Mouse (Mus musculus) stomach, embryonic 16.5 days (tissue): ENCODE measurements around the gene Jup. TPM values are rescaled to one million over a fixed set of nuclear protein-coding genes. Genes with fewer than 3 reads are reported as not detected.
A peak's percentile ranks its signal among the peaks of the same experiment; 100 is the strongest.

Experiments used
- ATAC-seq: fragments of 200-750 bp; cut with Nextera tagmentation; 2 replicates; pipeline ENCODE4 v1.8.0; 2017; ENCODE audit warnings: moderate number of reproducible peaks, moderate TSS enrichment; ENCODE audit not compliant: insufficient read depth, low FRiP score
- H3K27ac ChIP-seq: fragments of 300-500 bp; sonication (generic); 2 replicates; pipeline ENCODE4 v1.5.1; 2014; ENCODE audit warnings: low read length
- H3K27me3 ChIP-seq: fragments of 300-500 bp; sonication (generic); 2 replicates; pipeline ENCODE4 v1.6.1; 2014; ENCODE audit warnings: low read length, control low read depth, mixed read lengths; ENCODE audit not compliant: control insufficient read depth, insufficient read depth
- H3K36me3 ChIP-seq: fragments of 300-500 bp; sonication (generic); 2 replicates; pipeline ENCODE4 v1.6.1; 2014; ENCODE audit warnings: low read length; ENCODE audit not compliant: control insufficient read depth, insufficient read depth
- H3K4me1 ChIP-seq: fragments of 300-500 bp; sonication (generic); 2 replicates; pipeline ENCODE4 v1.6.1; 2014; ENCODE audit warnings: low read length, control low read depth, mixed read lengths; ENCODE audit not compliant: control insufficient read depth, insufficient read depth
- H3K4me2 ChIP-seq: fragments of 300-500 bp; sonication (generic); 2 replicates; pipeline ENCODE4 v1.6.1; 2014; ENCODE audit warnings: low read depth, low read length, mixed read lengths
- H3K4me3 ChIP-seq: fragments of 300-500 bp; sonication (generic); replicated peaks from 2 replicates; pipeline ENCODE4 v1.5.1; 2014; ENCODE audit warnings: mild to moderate bottlenecking, low read length
- H3K9ac ChIP-seq: fragments of 300-500 bp; sonication (generic); 2 replicates; pipeline ENCODE4 v1.6.1; 2014; ENCODE audit warnings: low read length
- H3K9me3 ChIP-seq: fragments of 300-500 bp; sonication (generic); replicated peaks from 2 replicates; pipeline ENCODE4 v1.6.1; 2016; ENCODE audit warnings: low read length, control low read depth; ENCODE audit not compliant: control insufficient read depth
- WGBS: fragments of 180-500 bp; shearing (Covaris S2); extraction: QIAGEN DNeasy Blood & Tissue Kit; methylation state at CpG from one replicate; pipeline ENCODE4 v1.1.7; 2014; 5-methylcytosine and 5-hydroxymethylcytosine counted together
- polyA plus RNA-seq: library from polyadenylated mRNA; unstranded; fragments of >200 nt; fragmentation: Nextera tagmentation; extraction: Ambion mirVana; gene quantifications from 2 replicates; pipeline ENCODE4 v1.2.1, GENCODE M21; 2015

Jup gene
- polyA plus RNA-seq, 1 experiment from 2014 or later = 247 TPM

GRCm38 (mm10) chr11:100395200-100395599, 2.4 kb downstream of the Jup start:
- peak overlapping the region; percentile 90 for H3K9ac ChIP-seq
- no peaks in the 10 kb centered on the region for H3K36me3 ChIP-seq
- WGBS = 26% methylated on average over 11 of the region's 11 CpGs
- H3K4me2 ChIP-seq = peak overlapping the region; percentile 73
- peaks cover 60% of the 10 kb centered on the region for H3K4me1 ChIP-seq
- H3K9me3 ChIP-seq = no peaks in the 10 kb centered on the region
- H3K4me3 ChIP-seq = peak overlapping the region; percentile 84
- ATAC-seq = no peak
- peak overlapping the region; percentile 97 for H3K27ac ChIP-seq
- no peaks in the 10 kb centered on the region for H3K27me3 ChIP-seq

DNA sequence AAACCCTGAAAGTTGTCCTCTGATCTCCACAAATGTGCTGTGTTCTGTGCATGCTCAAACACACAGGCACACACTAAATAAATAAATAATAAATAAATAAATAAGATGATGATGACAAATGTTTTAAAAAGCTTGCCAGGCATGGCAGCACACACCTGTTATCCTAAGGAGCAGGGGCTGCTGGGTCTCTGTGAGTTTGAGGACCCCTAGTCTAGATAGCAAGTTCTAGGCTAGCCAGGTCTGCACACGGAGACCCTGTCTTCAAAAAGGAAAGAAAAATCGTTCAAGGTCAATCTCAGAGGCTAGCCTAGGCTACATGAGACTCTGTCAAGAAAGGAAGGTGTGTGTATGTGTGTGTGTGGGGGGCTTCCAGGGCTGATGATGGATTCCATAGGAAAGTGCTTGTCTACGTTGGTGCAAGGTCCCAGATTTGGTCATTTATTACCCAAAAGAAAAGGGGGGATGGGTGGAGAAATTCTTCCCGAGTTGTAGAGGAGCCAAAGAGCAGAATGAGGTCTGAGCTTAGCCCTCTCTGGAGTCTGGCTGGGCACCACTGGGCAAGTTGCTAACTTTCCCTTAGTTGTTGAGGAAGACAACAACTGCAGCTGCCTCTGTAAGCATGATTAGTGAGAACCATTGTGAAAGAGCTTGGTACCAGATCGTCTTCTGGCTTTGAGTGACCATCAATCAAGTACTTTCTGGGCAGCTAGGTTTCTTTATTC, 3.0 kb downstream of the Jup start:
- Histone ChIP-seq H3K4me1 (peaks cover 67% of the 10 kb centered on the region), H3K9me3 (no peaks in the 10 kb centered on the region), H3K27ac (peak overlapping the region; percentile 97), H3K36me3 (no peaks in the 10 kb centered on the region), H3K9ac (peak overlapping the region; percentile 90), H3K4me3 (peak overlapping the region; percentile 84), H3K27me3 (no peaks in the 10 kb centered on the region), H3K4me2 (peak overlapping the region; percentile 73)
- WGBS = 51% methylated on average over 5 of the region's 5 CpGs
- ATAC-seq = no peak

GRCm38 (mm10) chr11:100393733-100394132, 3.8 kb downstream of the Jup start:
- 53% methylated on average over 7 of the region's 7 CpGs for WGBS
- Histone ChIP-seq H3K9ac (peak overlapping the region; percentile 40; the same call in 1 of the 2 replicates), H3K36me3 (no peaks in the 10 kb centered on the region), H3K27me3 (no peaks in the 10 kb centered on the region), H3K9me3 (no peaks in the 10 kb centered on the region), H3K4me1 (peaks cover 71% of the 10 kb centered on the region), H3K27ac (peak overlapping the region; percentile 97), H3K4me3 (peak overlapping the region; percentile 84), H3K4me2 (peak overlapping the region; percentile 73)
- no peak for ATAC-seq

DNA sequence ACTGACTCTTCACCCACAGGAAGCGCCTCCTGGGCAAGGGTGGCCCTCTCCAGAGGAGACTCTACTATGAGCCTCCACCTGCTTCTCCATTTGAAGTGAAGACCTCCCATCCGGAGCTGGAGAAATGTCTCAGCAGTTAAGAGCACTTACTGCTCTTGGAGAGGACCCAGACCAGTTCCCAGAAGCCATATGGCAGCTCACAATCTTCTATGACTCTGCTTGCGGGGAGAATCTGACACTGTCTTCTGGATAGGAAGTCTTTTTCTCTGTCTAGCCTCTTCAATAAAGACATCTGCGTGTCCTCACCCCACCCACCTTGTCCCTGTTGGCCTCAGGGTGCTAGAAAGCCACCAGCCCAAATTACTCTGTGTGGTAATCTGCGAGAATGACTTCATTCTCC, 4.6 kb downstream of the Jup start:
- ATAC-seq = no peak
- Histone ChIP-seq H3K27me3 (no peaks in the 10 kb centered on the region), H3K27ac (peak overlapping the region; percentile 66), H3K4me1 (peaks cover 79% of the 10 kb centered on the region), H3K4me2 (peak overlapping the region; percentile 73; the same call in 1 of the 2 replicates), H3K36me3 (no peaks in the 10 kb centered on the region), H3K9ac (0 out of 2 replicates have a peak overlapping the region, but pooled peaks have one; percentile 40), H3K4me3 (peak overlapping the region; percentile 84; the same call in 1 of the 2 replicates), H3K9me3 (no peaks in the 10 kb centered on the region)
- 70% methylated on average over 5 of the region's 5 CpGs for WGBS

DNA sequence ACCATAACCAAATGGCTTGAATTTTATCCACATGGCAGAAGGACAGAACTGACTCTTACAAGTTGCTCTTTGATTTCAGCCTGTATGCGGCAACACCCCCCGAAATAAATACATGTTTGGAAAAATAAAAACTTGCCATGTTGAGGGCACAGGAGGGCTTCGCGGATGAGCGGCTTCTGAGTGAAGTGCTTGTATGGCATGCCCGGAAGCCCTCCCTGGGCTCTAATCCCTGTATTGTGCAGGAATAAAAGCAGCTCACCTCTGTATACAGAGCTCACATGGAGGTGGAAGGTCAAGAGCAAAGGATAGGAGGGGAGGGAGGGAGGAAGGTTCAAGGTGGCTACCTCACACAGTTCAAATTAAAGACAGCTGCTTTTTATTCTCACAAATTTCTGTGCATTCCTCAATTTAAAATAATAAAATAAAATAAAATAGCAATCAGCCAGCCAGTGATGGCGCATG, 5.6 kb downstream of the Jup start:
- Histone ChIP-seq H3K9me3 (no peaks in the 10 kb centered on the region), H3K4me2 (peak overlapping the region; percentile 16; the same call in 1 of the 2 replicates), H3K9ac (no peak overlapping the region), H3K36me3 (no peaks in the 10 kb centered on the region), H3K27me3 (no peaks in the 10 kb centered on the region), H3K4me3 (no peak overlapping the region), H3K4me1 (peaks cover 89% of the 10 kb centered on the region), H3K27ac (peak overlapping the region; percentile 82)
- no peak for ATAC-seq
- WGBS = 86% methylated on average over 7 of the region's 7 CpGs

DNA sequence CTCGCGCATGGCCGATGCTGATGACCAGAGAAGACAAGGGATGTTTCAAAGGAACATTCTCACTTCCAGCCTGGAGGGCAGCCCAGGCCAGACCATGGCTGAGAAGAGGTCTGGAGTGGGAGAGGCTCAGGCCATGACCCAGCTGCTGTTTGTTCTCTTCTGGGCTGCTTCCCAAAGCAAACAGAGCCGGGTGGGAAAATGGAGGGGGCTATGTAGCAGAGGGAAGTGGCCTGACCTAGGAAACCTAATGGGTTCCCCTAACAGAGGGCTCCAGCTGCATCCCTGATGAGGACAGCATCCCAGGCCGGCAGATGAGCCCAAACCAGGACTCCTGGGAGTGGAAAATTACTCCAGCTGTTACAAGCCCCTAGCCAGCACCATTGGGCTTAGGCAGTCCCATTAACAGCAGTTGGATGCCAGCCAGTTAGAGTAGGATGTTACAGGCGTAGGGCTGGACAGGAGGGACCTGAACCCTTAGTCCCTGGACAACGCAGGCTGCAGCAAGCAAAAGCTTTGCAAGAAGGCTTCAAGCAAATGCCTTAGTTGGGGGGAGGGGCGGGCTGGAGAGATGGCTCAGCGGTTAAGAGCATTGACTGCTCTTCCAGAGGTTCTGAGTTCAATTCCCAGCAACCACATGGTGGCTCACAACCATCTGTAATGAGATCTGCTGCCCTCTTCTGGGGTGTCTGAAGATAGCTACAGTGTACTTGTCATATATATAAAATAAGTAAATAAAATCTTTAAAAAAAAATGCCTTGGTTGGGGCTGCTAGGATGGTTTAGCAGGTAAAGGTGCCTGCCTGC, 6.3 kb downstream of the Jup start:
- no peaks in the 10 kb centered on the region for H3K27me3 ChIP-seq
- WGBS = 29% methylated on average over 9 of the region's 9 CpGs
- peaks cover 92% of the 10 kb centered on the region for H3K4me1 ChIP-seq
- H3K27ac ChIP-seq = peak overlapping the region; percentile 82
- peak; percentile 63 for ATAC-seq
- peak overlapping the region; percentile 35 for H3K4me2 ChIP-seq
- 0 out of 2 replicates have a peak overlapping the region, but pooled peaks have one; percentile 9 for H3K4me3 ChIP-seq
- peak overlapping the region; percentile 51; the same call in 1 of the 2 replicates for H3K9ac ChIP-seq
- H3K36me3 ChIP-seq = 0 out of 2 replicates have a peak, but pooled peaks cover 1% of the 10 kb centered on the region
- no peaks in the 10 kb centered on the region for H3K9me3 ChIP-seq

DNA sequence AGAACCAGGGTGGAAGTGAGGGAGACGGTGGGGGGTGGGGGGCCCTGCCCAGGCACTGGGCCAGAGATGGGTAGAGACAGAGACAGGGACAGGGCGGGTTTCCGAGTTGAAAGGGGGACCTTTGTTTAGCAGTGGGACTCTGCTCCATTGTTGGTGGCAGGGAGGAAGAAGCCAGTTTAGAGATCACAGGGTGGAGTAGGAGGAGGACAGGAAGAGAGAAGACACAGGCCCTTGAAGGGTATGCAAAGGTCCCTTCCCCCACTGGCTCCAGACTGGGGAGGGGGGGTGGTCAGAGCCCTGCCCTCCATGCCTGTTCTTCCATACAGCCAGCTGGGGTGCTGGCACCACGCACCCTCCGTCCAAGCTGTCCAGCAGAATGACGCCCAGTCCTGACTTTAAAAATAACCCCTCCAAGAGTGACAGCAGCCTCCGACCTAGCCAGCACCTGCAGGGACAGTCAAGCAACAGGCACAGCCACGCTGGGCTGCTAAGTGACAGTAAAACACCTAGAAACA, 7.6 kb downstream of the Jup start:
- H3K9ac ChIP-seq = peak overlapping the region; percentile 51
- peak overlapping the region; percentile 32 for H3K4me2 ChIP-seq
- WGBS = 42% methylated on average over 8 of the region's 8 CpGs

DNA sequence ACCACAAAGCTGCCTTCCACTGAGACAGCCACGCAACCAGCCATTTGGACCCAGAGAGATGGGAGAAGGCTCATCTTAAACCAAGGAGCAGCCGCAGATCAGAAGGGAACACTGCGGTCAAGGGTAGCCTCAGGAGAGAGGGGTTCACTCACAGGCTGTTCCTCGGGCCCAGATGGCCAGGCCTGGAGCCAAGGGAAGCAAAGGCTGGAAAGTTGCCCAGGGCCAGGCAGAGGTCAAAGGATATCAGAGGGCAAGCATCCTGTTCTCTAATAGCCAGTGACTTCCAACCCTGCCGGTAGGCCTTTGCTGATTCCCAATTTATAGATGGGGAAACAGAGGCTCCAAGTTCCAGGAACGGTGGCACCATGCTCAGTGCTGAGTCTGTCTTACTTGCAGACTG, 9.0 kb downstream of the Jup start:
- peak overlapping the region; percentile 97 for H3K27ac ChIP-seq
- H3K4me2 ChIP-seq = peak overlapping the region; percentile 47
- 57% methylated on average over 6 of the region's 6 CpGs for WGBS
- no peak overlapping the region for H3K4me3 ChIP-seq
- no peaks in the 10 kb centered on the region for H3K27me3 ChIP-seq
- peak overlapping the region; percentile 60 for H3K9ac ChIP-seq
- H3K9me3 ChIP-seq = no peaks in the 10 kb centered on the region
- peaks cover 10% of the 10 kb centered on the region; the same call in 1 of the 2 replicates for H3K36me3 ChIP-seq
- no peak for ATAC-seq
- H3K4me1 ChIP-seq = peaks cover 74% of the 10 kb centered on the region

More for the DNA sequence above, 7.6 kb downstream of the Jup start:
- Histone ChIP-seq H3K4me3 (no peak overlapping the region), H3K4me1 (peaks cover 88% of the 10 kb centered on the region), H3K9me3 (no peaks in the 10 kb centered on the region), H3K36me3 (peaks cover 10% of the 10 kb centered on the region; the same call in 1 of the 2 replicates), H3K27ac (peak overlapping the region; percentile 82), H3K27me3 (no peaks in the 10 kb centered on the region)
- ATAC-seq = no peak
